Mouse (Mus musculus): Measurements from ENCODE around the gene Galnt17.

Galnt17 gene

DNA sequence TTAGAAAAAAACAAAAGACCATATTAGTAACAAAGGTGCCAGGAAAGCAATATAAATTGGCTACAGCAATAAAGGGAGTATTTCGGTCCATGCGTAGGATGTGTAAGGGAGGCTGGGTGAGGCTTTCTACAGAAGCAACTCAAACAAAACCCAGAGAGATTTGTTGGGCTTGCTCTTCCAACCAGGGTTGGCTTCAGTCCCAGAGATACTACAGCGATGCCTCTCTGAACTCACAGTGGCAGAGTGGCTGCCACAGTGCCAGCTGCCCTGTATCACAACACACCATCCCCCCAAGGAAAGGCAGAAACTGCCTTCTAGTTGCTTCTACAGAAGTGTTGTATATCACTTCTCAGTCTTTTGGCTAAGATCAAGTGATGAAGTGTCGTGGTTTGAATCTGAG lies 66.6 kb downstream of the Galnt17 start:
- no peak for DNase-seq

DNA sequence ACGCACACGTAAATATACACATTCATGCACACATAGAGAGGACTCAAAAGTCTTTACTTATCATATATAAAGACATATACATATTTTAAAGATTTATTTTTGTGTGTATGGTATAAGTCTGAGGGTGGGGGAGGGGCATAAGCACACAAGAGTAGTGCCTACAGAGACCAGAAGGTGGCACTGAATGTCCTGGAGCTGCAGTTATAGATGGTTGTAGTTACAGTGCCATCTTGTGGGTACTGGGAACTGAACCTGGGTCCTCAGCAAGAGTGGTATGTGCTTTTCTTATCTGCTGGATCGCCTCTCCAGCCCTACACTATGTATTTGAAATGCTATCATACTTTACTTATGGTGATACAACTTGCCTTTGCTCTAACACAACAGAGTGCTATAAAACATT lies 68.5 kb downstream of the Galnt17 start:
- no peak for DNase-seq

DNA sequence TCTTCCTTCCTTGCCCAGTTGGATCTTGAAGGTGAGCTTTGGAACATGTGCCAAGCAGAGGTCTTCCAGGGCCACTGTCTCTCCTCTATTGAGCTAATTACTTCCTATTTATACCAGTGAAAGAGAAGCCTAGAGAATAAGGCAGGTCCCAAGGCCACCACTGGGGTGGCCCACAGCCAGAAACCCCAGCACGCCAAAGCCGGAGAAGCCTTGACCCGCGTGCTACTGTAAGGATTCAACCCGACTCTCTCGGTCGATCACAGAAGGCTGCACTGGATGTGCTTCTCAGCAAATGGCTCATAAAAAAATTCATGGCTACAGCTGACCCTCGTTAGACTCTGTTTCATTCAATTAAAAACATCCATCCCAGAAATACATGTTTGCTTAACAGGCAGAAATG lies 71.4 kb downstream of the Galnt17 start:
- DNase-seq: no peak

DNA sequence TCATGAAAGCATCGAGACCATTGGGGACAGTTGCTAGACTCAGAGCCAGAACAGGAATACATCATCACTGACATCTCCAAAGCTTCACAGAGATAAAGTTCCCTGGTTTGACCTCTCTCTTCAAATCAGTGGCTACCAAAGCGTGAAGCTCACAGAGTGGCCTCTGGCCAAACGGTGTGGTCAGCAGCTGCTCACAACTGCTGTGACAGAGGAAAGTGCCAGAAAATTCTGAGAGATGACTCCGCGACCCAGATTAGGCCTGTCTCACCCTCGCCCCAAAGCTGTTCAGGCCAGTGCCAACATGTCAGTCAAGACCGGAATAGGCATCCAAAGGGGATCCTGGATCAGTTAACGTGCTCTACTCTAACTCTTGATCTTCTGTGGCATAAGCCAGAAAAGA lies 74.5 kb downstream of the Galnt17 start:
- no peak for DNase-seq

DNA sequence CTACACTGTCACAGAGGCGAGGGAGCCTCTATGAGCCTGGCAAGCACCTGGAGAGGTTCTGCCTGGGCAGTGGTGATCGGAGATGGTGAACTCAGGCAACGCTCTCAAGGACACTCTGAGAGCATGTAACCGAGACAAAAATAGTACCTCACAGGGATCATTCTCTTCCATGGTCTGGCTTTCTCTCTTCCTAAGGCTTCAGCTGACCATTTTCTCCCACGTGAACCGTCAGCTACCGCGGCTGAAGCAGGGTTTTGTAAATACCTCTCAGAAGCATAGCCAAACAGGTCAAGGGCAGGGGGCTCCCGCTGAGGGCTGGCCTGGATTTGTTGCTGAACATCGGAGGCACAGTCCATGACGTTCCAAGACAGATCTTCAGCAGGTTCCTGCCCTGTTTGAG lies 77.2 kb downstream of the Galnt17 start:
- no peak for DNase-seq

DNA sequence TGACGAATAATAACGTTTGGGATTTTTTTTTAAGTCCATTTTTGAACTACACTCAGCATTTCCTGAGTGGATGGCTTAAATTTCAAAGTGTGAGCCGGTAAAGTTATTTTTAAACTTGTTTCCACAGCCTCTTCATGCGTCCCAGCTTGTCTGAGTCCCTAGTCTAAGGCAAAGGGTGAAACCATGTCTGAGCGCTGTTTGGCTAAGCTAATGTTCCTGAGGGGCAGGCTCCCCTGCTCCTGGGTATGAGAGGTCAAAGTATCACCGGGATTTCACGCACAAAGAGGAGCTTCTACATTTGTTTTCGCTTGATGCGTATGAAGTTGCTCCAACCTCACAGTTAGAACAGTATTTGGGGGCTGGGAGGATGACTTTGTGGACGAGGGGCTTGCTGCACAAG lies 78.6 kb downstream of the Galnt17 start:
- DNase-seq: no peak

DNA sequence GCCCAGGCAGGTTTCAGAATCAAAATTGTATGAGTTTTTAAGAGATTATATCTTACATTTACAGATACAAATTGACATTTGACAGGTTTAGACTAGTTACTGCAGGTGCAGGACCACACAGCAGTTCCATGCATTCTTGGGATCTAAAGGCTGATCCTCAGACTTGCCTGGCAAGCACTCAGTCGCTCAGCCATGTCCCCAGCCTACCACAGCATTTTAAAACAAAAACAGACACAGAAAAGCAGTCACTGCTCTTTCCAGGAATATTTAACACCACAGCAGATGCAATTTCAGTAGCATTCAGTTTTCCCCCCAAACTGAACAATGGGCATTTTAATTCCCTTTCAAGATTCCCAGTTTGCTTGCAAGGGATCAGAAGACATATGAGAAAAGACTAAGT lies 84.9 kb downstream of the Galnt17 start:
- no peak for DNase-seq

DNA sequence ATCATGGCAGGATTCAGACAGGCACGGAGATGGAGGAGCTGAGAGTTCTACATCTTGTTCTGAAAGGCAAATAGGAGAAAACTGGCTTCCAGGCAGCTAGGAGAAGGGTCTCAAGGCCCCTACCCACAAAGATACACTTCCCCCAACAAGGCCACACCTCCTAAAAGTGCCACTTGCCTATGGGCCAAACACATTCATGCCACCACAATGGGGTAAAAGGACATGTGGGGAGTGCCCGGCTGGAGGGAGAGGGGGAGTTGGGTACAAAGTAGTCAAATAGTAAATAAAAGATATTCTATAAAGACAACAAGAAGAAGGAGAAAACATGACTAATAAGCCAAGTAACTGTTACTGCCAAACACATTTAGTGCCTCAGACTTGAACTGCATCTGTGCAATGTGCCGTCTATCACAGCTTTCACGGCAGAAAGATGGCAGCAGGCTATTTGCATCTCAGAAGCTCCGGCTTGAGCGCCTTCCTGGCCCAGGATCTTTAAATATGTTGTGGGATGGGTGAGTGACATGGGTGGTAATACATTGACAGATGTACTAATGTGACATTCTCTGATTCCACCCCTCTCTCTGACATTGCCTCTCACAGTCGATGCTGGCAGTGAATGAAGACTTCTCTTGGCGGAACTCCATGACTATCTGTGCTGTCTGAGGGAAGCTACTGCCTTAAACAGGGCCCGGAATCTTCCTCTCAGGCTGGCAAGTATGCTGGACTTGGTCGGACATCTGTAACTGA lies 85.6 kb downstream of the Galnt17 start:
- DNase-seq: no peak

DNA sequence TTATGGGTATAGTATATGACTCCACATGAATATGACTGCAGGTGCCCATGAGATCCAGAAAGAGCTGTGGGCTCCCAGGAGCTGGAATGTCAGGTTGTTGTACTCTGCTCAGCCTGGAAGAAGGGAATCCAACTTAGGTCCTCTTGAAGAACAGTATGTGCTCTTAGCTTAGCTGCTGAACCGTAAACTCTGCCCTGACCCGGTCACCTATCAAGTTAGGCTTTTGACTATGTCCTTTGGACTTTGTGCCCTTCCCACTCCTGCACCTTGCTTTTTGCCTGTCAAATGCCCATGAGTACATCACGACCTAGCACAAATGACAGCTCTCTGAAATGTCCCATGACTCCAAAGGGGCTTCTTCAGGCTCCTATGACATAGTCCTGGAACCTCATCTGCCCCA lies 90.1 kb downstream of the Galnt17 start:
- DNase-seq: no peak

DNA sequence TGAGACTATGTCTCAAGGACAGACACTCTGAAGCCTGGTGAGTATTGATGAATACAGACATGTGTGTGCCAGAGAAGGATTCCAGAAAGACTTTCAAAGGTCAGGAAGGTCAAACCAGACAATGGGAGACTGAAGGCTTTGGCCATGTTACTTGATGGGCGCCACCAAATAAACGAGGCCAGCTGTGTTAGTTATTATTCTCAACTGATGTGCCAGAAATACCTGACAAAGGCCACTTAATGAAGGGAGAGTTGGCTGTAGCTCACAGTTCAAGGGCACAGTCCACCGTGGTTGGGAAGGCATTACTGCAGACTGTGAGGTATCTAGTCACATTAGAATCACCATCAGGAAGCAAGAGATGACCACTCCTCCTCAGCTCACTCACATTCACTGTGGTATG lies 96.7 kb downstream of the Galnt17 start:
- no peak for DNase-seq

DNA sequence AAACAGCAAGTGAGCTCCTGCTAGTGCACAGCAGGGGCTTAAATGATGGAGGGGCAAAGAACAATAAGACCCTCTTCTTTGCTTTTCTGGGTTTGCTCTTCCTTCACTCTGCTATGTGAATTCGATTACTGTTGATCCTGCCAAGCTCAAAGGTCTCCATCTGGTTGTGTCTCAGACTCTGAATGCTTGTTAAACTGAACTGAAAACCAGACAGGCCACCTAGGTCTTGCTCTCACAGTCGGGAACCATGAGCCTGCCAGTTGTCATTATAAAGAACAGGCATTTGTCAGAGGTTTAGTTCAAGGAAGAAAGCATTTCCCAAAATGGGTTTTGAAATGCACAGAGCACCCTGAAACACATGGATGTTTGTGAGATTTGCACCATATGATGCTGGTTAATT lies 107.2 kb downstream of the Galnt17 start:
- no peak for DNase-seq

DNA sequence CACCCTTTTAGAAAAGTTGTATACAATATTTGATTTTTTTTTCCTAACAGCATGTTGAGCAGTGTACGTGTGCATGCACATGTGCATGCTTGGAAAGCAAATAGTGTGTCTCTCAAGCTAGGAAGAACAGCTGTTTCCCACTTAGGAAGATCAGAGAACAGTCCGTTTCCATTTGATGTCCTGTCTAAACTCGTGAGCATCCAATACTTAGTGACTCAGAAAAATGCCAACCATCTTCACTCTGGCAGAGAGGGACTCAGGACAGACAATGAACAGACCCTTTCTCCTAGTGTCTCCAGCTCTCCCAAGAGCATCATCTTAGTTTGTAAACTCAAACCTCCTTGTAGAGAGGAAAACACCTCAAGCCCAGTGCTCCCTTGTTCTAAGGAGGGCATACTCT lies 116.0 kb downstream of the Galnt17 start:
- DNase-seq: no peak

DNA sequence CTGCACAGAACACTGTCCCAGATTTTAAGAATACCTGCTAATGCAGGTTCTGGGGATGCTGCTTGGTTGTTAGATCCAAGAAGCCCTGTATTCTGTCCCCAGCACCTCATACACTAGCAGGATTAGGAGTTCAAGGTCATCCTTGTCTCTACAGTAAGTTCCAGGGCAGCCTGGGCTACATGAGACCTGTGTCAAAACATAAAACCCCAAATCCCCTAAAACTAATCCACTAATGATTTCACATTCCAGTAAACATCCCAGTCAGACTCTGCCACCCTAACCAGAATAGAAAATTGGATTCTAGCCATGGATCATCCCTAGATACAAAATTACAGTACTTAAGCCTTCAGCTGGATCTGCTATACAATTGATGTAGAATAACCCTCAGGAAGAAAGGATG lies 123.7 kb downstream of the Galnt17 start:
- no peak for DNase-seq

DNA sequence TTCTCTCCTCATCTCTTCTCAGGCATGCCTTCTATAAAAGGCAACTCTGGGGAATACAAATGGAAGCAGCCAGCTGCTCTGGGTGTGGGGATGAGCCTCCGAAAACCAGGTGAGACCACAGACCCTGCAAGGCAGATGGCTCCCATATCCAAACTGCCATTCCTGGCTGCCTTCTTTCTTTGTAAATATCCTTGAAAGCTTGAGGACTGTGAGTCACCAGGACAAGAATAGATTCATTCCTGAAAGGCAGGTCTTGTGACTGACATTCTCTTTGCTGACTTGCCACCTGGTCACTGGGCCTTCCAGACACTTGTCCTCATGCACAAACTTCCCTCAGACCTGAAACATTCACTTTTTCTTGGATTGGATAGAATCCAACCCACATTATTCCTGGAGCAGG lies 127.1 kb downstream of the Galnt17 start:
- DNase-seq: no peak

DNA sequence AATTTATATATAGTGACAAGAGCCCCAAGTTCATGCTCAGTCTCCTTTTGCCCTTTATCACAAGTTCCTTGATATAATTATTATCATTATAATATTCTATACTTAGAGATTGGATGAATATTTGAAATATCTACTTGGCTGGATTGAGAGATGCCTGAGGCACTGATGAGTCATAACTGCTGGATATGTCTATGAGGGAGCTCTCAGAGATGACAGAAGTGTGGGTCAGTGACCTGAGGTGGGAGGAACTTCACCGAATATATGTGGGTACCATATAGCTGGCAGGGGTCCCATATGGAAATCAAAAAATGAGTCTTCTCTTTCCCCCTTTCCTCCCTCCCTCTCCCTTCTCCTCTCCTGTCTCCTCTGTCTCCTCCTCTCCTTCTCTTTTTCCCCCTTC lies 127.5 kb downstream of the Galnt17 start:
- DNase-seq: no peak

DNA sequence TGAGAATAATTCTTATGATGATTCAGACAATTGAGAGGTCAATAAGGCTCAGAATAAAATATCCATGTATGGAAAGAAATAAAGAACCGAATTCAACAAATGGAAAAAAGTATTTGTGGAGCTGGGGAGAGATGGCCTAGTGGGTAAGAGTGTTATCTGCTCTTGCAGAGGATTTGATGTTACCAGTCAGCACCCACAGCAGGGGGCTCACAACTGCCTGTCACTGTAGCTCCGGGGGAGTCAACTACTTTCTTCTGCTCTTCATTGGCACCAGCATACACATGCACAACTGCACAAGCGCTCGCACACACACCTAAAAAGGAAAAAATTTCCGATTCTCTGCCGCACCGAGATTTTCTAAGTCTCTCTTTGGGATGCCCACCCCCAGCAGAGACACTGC lies 130.4 kb downstream of the Galnt17 start:
- no peak for DNase-seq

DNA sequence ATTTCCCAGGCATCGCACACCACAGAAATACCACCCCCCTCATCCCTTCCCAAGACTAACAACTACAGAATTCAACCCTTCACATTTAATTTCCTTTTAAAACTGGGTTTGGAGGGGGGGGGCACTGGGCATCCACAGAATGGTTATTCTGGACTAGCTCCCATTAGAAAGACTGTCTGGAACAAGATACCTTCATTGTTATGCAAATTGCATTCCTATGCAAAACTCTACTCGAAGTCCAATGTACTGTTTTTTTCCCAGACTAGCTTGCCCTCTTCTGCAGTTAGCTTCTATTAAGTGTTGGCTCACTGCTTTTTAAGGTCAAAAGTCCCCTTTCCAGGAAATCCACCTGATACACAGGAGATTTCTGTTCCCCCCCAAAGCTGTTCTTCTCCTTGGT lies 131.1 kb downstream of the Galnt17 start:
- DNase-seq: no peak

DNA sequence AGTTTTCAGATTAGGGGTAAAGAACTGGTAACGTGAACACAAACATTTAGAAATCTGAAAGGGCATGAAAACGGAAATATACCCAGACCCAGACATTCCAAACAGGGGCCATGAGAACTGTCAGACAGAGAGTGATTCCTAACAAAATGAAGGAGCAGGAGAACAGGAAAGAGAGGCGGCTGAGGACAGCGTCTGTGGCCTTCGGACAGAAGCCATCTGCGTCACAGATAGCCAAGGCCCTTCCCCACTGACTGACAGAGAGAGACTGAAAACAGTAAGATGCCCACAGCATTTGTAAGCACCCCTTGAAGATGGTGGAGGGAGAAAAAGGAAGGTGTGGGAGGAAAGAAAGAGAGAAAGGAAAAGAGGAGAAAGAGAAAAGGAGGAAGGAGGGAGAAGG lies 139.1 kb downstream of the Galnt17 start:
- DNase-seq: no peak

DNA sequence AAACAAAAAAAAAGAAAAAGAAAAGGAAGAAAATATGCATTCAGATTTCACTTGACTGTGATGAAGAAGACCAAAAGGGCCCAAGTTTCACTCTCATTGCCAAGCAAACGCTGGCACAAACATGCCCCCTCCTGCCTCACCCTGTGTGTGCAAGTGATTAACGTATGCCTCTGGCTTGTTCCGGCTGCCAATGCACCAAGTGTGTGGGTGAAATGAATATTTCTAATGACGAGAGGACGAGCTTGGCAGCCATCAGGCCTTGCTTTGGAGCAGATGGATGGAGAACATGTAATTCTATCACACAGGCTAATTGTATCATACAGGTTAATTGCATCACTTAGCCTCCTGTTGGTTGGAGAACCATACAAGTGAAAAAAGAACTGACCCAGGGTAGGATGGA lies 140.9 kb downstream of the Galnt17 start:
- DNase-seq: no peak

DNA sequence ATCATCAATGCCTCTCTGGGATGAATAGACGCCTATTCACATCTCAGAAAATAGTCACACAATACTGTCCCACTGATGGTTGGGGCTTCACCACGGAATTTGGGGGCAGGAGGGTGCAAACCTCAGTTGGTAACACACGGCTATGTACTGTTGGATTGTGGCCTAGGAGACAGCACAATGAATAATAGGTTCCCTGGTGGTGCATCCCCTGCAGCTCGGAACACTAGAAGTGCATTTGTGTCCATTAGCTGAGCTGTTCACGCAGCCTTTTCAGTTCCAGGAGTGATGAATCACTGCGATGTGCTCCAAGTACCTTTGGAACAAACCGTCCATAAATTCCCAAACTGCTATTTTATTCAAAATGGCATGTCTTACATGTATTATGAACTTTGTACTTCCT lies 142.6 kb downstream of the Galnt17 start:
- DNase-seq: no peak

DNA sequence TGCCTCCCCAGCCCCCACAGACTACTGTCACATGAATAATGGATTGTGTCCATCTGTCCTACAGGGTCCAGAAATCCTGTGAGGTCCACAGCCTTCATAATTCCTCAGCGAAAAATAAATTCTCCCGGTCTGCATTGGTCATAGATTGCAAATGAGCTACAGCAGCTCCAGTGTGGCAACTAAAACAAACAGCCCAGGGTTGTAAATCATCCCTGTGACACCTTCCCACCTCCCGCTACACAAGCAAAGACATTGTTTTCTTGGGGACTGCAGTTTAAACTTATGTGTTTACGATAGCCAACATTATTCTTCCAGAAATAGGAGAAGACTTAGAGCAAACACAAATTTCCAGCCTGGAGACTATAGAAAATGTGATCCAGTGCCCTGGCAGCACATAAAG lies 150.4 kb downstream of the Galnt17 start:
- DNase-seq: no peak

DNA sequence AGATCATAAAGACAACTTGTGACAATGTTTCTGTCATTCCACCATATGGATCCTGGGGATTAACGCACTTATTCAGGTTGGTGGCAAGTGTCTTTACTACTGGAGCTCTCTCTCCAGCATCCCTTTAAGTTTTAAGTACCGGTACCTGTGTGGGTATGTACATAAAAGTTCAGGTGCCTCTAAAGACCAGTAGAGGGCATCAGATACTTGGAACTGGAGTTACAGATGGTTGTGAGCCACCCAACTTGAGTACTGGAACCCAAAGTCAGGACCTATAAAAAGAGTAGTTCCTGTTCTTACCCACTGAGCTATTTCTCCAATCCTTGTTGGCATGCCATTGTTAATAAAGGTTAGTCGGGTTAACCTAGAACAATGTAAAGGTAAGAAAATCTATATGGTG lies 152.0 kb downstream of the Galnt17 start:
- no peak for DNase-seq

DNA sequence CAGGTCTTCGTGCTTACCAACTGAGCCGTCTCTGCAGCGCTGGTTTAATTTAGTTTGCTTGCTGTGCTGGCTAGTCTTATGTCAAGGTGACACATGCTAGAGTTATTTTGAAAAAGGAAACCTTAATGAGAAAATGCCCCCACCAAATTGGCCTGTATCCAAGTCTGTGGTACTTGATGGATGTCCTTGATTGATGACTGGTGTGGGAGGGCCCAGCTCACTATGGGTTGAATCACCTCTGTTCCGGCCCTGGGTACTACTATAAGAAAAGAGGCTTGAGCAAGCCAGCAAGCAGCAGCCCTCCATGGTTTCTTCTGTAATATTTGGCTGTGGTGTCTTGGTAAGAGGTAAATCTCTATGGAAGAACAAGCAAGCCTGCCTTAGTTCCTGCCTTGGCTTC lies 165.7 kb downstream of the Galnt17 start:
- no peak for DNase-seq

DNA sequence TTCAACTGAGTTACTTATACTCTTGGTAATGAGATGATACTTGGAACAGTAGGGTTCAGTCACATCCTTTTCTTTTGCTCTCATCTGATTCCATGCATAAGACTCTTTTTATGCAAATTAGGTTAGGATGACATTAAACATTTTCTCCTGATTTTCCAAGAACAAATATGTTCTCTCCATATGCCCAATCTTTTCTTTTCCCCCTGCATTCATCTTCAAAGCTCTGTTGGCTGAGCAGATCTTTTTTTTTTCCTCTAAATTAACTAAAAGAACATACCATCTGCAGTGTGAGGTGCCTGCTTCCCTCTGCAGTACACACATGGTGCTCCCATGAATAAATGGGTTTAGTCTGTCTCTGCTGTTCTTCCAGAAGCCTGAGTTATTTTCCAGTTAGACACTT lies 173.5 kb downstream of the Galnt17 start:
- no peak for DNase-seq

DNA sequence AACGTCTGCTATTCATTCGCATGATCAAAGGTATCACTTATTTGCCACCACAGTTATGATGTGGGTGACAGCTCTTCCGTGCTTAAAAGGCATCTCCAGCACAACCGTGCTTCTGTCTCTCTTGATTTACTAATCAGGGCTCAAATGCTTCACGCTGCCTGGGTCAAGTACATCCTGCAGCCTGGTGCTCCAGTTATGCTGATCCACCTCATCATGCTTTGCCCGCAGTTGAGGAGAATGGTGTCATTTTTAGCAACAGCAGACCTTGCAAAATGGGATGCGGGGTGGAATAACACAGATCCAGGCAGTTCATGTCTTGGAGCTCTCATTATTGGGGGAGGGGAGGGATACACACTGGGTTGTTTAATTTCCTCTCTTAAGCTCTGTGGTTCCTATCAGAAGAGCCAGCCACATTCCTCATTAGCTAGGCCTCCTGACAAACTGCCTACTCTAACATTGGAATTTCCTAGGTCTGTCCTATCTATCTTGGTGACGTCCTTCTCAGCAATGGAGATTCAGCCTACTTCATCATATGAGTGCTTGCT lies 187.9 kb downstream of the Galnt17 start:
- no peak for DNase-seq
